Mouse (Mus musculus): ENCODE results near the gene Lingo4.

The Lingo4 gene

DNA sequence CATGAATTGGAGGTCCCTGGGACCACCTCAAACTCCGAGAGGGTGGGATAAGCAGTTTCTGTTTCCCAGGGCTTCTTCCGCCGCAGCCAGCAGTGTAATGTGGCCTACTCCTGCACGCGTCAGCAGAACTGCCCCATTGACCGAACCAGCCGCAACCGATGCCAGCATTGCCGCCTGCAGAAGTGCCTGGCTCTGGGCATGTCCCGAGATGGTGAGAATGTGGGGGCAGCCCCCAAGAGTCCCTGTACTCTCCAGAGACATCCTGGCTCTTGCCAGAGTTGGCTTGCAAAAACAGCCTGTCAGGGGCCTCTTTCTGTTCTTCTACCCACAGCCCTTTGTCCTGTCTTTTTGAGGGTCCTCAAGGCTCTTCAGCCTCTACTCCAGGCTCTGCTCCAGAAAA, 10.9 kb upstream of the Lingo4 start:
- DNase-seq (ENCODE audit: low read depth, low spot score) = no peak

DNA sequence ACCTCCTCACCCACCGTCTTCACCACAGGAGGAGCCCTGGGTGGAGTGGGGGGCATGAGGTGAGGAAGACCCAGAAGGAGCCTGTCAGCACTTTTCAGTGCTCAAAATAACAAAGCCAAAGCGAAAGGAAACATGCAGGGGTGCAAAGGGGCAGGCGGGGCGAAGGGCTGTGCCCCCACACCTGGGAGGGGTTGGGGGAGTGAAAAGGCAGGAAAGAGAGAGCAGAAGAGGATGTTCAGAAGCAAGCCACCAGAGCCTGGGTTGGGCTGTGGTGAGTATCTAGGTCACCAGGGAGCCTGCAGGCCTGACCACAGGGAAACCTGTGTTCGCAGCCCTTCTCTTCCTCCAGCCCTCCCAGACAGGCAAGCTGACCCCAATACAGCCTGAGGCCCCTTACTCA, 10.3 kb upstream of the Lingo4 start:
- no peak for DNase-seq (ENCODE audit: low read depth, low spot score)

DNA sequence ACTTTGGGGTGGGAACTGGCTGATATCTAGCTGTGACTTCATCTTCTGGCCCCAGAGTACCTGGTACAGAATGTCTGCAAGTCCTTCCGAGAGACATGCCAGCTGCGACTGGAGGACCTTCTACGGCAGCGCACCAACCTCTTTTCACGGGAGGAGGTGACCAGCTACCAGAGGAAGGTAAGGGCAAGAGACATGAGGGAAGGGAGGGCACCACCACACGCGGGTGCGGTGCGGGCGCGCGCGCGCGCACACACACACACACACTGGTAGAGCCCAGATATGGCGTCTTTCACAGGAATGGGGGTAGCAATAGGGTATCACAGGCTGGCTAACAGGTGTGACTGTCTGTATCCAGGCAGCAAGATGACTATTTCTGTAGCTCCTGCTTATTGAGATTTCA, 8.9 kb upstream of the Lingo4 start:
- DNase-seq (ENCODE audit: low read depth, low spot score) = no peak

DNA sequence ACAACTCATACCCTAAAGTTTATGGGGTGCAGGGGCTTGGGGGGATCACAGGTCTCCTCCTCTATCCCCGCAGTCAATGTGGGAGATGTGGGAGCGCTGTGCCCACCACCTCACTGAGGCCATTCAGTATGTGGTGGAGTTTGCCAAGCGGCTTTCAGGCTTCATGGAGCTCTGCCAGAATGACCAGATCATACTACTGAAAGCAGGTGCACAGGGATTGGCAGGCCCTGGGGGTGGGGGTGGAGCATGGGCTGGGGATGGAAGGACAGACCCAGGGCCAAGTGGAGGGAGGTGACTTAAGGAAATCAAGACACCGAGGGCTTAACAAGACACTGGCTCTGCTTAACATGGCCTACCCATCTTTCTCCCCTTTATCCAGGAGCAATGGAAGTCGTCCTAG, 7.3 kb upstream of the Lingo4 start:
- DNase-seq (ENCODE audit: low read depth, low spot score) = no peak

DNA sequence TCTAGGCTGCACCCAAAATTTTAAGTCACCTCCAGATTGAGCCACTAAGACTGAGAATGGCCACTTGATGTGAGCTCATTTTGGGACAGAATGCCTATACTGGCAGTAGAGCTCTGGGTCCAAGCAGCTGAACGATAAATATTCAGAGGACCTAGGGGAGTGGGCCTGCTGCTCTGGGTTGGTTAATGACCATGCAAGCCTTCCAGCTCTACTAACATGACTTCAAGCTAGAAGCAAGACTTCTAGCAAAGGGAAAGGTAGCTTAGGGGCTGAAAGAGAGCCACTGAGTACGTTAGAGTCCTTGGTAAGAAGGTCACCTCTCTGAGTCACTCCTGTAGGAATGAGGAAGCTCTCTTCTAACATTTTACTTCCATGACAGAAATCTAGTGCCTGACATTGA, 6.2 kb upstream of the Lingo4 start:
- no peak for DNase-seq (ENCODE audit: low read depth, low spot score)

DNA sequence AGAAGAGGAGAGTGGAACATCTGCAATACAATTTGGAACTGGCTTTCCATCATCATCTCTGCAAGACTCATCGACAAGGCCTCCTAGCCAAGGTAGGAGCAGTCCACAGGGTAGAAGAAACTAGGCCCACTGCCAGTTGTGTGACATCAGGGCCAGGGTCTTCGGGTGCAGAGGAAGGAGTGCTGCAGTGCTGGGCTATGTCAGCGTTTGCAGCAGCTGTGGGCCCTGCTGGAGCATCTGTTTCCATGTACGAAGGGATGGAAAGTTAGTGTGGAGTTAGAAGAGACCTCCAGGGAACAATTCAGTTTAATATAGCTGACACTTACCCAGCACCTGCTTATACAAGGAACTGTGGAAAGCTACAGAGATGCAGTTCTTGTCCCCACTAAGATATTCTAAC, 5.3 kb upstream of the Lingo4 start:
- no peak for DNase-seq (ENCODE audit: low read depth, low spot score)

DNA sequence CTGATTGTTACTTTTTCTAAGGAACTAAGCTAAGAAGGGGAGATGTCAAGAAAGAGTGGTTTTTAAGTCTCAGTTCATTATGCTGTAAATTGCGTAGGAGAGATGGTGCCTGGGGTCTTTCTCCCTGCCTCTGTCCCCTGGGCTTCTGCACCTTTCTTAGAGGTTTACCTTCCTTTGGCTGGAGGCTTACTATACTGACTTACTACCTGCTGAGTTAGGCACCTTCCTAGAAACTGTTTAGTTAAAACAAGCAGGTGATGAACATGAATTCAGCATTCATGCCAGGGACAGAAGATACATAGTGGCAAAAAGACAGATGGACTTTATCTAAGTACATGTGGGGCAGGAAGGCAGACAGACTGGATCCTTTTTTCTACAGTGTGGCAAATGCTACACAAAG, 2.0 kb upstream of the Lingo4 start:
- no peak for DNase-seq (ENCODE audit: low read depth, low spot score)

DNA sequence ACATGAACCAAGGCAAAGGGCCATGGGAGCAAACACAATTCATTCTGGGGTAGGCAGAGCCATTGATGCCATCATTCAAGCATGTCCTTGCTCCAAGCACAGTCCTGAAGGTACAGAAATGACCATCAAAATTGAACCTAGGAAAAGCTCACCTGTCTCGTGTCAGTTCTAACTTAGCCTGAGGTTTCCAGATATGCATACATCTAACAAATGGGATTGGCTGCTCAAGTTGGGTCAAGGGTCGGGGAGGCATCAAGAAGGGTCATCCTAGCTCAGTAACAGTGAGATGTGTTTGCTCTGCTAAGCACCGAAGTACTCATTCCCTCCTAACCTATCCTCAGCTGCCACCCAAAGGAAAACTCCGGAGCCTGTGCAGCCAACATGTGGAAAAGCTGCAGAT, 1.5 kb upstream of the Lingo4 start:
- no peak for DNase-seq (ENCODE audit: low read depth, low spot score)

DNA sequence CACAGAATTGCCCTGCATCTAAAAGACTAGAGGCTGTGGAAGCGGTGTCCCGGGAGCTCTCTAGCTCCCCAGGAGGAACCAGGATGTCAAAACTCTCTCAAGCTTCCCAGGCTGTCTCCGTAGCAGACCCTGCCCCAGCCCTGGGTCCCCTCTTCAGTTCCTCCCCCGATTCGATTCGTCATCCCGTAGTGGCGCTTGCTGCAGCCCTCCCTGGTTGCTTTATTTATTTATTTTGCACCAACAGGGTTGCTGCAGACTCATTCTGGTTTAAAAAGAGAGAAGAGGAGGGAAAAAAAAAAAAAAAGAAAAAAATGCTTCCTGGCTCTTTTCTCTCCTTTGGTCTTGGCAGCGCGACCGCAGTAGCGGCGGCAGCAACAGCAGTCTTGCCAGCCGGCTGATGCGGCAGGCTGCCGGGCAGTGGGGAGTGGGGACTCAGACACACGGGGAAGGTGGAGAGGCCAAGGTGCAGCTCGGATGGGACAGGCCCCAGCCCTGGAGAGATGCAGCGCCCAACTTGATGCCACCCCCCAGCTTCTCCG, 695 bp downstream of the Lingo4 start:
- DNase-seq (ENCODE audit: low read depth, low spot score) = no peak

DNA sequence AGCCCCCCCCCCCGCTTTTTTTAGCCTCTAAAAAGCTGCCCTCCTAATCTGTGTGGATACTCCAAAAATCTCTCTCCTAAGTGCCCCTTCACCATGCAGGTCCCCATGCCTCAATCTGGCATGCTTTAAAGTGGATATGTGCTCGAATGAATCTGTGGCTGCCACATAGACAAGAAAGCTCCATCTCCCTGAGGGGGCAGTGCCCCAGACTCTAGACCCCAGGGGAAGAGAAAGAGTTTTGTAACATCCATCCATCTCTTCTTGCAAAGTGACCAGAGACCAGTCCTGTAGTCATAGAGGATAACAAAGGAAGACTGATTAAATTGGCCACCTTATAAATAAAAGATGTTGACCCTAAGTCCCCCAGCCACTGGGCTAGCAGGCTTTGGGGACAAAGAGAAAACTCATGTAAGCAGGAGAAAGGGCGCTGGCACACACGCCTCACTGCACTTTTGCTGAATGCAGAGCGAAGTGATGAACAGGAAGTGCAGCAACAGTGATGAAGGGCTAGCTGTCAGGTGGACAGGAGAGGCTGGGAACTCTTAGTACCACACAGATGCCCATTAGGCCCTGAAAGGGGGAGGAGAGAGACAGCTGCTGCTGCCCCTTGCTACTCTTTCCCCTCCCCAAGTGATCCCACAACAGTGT, 1.5 kb downstream of the Lingo4 start:
- no peak for DNase-seq (ENCODE audit: low read depth, low spot score)

DNA sequence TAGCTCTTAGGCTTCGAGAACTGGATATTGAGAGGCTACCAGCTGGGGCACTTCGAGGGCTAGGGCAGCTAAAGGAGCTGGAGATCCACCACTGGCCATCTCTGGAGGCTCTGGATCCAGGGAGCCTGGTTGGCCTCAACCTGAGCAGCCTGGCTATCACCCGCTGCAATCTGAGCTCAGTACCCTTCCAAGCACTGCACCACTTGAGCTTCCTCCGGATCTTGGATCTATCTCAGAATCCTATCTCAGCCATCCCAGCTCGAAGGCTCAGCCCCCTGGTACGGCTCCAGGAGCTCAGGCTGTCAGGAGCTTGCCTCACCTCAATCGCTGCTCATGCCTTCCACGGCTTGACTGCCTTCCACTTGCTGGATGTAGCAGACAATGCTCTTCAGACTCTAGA, 4.1 kb downstream of the Lingo4 start:
- DNase-seq (ENCODE audit: low read depth, low spot score) = no peak

DNA sequence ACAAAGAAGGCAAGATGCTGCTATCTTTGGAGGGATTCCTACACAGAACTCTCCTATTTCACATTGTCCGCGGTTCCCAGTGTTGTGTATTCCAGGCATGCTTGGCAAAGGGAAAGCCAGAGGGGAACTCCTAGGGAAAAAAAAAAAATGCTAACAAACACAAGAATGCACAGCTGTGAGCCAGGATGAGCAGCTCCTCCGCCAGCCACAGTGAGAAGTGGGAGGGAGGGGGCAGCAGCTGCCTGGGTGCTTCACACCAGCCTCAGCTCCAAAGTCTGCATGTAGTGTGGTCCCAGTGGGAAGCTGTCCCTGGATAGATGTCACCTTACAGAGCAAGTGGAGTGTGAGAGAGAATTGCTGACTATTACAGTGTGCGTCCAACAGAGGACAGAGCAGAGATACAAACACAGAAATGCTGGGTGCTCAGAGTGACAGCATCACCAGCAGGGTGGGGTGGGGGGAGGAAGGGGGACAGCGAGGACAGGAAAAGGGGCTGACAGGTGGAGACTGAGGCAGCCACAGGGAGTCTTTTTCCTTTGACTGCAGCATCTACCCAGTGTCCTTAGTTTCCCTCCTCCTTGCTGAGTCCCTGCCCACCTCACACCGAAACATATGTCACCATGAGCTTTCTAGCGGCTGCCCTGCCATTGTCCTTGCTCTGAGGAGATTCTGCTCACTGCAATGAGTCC, 6.2 kb downstream of the Lingo4 start:
- peak; percentile 52 for DNase-seq (ENCODE audit: low read depth, low spot score)

DNA sequence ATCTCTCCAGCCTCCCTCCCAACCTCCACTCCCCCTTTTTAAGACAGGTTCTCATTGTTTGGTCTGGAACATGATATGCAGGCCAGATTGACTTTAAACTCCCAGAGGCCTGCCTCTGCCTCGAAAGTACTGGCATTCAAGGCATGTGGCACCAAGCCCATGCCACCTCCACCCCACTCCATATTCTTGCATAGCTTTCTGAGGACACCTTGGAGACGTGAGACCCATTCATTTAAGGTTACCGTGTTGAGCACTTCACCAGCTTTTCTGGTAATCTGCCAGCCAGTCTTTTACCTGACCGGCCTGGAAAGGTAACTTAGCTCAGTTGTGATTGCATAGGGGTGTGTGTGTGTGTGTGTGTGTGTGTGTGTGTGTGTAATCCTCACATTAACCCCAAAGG, 7.2 kb downstream of the Lingo4 start:
- no peak for DNase-seq (ENCODE audit: low read depth, low spot score)

DNA sequence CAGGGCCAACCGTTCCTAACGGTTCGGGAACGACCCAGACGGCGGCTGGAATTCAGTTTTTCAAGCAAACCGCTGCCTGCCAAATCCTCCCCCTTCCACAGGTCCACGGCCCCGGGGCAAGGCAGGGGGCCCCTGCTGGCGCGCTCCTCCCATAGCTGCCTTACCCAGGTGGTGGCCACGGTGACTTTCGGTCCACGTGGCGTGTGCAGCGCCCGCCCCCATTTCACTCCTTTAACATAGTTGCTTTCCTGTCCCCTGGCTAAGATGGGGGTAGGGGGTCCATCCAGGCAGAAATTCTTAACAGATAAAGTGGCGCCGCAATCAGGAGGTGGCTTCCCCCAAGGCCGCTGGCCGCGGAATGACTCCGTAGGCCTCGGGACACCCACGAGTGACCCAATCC, 14.2 kb downstream of the Lingo4 start:
- DNase-seq (ENCODE audit: low read depth, low spot score) = no peak

DNA sequence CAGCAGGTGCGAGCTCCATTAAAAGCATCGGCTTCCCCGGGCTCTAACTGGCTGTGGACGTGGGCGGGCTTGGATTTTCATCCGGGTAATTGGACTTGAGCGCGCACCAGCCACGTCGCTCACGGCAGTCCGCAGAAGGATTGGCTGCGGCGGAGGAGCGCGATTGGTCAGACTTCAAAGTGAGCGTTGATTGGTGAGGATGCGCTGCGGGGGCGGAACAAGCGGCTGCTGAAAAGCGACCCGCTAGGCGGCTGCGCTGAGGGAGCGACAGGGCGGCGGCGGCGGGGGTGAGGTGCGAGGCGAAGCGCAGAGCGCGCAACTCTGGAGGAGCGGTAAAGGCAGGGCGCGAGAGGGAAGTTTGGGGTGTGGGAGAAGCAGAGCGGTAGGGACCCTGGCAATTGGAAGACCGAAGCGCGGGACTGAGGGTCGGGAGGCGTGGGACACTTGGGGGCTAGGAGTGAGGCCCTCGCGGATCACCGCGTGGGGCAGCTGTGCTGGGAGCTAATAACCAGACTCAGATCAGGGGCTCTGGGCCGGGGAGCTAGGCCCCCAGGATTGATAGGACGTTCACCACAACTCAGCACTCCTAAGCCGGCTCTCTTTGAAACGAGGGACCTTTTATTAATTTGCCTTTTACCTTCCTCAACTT, 14.8 kb downstream of the Lingo4 start, which contains the start of gene Tdrkh:
TSS of gene Tdrkh (plus strand) at position 243 of the 649 bp plus-strand sequence.
- DNase-seq (ENCODE audit: low read depth, low spot score) = peak; percentile 99

DNA sequence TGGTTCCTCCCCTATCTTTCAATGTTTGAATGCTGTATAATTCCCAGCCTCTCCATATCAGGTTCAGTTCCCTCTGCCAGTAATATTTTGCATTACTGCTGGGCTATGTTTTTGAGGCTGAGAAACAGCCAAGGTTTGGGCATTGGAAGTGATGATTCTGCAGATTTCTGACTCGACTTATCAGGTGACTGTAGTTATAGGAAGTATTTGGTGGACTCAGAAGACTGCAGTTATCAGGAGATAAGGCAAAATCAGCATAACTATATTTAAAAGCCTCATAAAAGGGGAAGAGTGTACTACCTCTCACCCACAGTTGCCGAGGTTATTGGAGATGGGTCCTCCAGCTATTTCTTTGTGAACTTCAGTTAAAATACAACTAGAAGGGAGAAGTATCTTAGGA, 32.7 kb downstream of the Lingo4 start:
- no peak for DNase-seq (ENCODE audit: low read depth, low spot score)

DNA sequence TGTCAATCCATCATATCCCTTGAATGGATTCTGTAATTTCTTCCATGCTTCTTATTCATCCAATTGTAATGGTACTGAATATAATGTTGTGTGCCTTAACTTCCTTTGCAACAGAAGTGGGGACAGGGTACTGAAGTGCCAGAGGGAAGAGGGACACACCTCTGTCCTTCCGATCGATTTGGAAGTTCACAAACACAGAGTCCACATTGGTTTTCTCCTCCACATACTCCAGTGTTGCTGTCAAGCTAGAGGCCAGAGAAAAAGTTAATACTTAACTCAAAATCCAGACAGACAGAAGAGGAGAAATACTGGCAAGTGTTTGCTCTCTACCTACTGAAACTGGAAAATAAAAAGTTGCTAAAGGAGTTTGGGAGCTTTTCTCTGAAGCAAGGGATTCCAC, 36.0 kb downstream of the Lingo4 start:
- DNase-seq (ENCODE audit: low read depth, low spot score) = no peak

DNA sequence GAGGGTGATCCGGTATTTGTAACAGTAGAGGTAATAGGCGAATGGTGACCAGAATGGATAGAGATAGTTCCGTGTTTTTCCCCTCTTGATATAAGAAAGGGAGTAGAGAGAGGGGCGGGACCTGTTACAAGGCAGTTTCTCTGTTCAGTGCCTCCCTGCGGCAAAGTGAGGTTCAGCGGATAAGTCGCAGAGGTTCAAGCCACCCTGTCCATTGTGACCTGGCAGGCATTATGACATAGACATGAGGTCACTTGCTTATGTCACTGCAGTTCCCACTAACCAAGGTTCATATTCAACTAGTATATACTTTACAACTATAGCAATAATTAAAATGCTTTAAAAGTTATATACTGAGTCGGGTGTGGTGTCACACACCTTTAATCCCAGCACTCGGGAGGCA, 38.1 kb downstream of the Lingo4 start:
- no peak for DNase-seq (ENCODE audit: low read depth, low spot score)

DNA sequence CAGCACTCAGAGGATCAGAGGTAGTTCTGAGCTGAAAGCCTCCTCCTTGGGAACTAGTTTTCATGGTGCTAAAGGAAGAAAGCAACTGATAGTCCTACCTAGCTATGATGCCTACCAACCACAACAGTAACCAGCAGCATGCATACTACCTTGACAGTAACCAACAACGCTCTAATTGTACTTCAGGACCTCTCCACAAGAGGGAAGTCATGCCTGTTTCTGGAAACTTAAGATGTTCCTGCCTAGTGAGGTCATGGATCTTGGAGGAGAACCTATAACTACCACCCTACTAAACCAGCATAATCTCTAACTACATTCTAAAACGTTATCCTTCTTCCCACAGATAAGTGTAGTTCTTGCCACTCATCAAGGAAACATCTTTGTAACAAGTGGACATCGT, 42.9 kb downstream of the Lingo4 start:
- DNase-seq (ENCODE audit: low read depth, low spot score) = no peak

DNA sequence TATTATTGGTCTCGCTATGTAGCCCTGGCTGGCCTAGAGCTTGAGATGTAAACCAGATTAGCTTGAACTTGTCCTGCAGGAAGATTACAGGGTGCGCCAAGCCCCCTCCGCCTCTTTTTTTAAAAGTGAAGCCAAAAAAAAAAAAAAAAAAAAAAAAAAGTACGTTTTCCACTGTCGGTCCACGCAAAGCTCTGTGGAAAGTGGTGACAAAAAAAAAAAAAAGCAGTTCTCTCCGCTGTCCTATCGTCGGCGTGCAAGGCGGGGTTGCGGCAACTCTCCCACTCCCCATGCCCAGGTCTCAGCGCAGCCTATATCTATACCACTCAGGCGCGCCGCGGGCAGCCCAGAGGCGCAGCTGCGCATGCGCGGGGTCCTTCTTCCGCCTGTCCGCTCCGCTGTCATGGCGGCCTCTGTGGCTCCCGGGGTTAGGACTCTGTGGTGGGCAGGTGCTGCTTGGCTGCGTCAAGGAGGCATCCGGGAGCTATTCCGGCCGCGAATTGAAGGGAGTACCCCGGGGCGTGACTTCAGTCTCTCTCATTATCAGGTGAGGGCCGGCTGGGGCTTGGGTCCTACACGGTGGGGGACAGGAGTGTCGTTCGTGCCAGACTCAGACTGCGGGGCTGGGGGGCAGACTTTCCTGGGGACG, 44.8 kb downstream of the Lingo4 start, which contains the start of gene Mrpl9:
TSS of gene Mrpl9 (plus strand) at position 368 of the 646 bp plus-strand sequence.
- peak; percentile 79 for DNase-seq (ENCODE audit: low read depth, low spot score)

DNA sequence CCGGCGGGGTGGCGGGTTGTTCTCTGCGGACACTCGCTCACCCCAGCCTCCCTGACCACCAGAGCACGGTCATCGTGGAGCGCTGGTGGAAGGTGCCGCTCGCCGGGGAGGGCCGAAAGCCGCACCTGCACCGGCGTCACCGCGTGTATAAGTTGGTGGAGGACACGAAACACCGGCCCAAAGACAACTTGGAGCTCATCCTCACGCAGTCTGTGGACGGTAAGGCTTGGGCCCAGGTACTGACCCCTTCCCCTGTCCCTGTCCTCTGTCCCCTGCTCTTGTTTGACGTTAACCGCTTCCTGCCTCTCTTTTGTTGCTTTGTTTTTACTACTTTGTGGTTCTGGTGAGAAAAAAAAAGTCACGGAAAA, 45.3 kb downstream of the Lingo4 start, which contains the start of gene Oaz3:
TSS of gene Oaz3 (minus strand) at position 319 of the 368 bp plus-strand sequence.
- no peak for DNase-seq (ENCODE audit: low read depth, low spot score)

DNA sequence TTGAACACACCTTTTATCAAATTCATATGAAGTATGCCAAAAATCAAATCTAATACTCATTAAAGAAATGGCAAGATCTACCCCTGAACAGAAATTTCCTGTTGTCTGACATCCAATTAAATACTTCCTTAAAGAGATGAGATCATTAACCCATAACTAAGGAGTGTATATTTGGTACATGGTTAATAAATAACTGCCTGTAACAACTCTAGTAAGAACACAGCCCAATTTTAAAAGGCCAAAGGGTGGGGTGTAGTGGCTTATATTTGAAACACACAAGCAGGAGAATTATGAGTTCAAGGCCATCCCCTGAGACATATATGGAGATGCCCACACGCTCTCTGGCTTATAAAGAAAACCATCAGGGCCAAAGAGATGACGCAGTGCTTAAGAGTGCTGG, 51.1 kb downstream of the Lingo4 start:
- DNase-seq (ENCODE audit: low read depth, low spot score) = no peak
